Mouse (Mus musculus): Measurements from ENCODE around the gene Mymx. TPM values are rescaled to one million over a fixed set of nuclear protein-coding genes. Genes with fewer than 3 reads are reported as not detected.
A peak's percentile ranks its signal among the peaks of the same experiment; 100 is the strongest.
"Not testable (repeated sequence)": the region's sequence is repeated elsewhere in the genome, so short reads cannot be mapped to it uniquely, and the experiment has no call there.

Mymx gene
- 1.5 and 1.7 TPM in 2 replicates for polyA plus RNA-seq (2015; fragmentation: Nextera tagmentation; extraction: Ambion mirVana)

GRCm38 (mm10) chr17:45601877-45602304 is at the start of gene Mymx:
TSS of gene Mymx (minus strand) at chr17:45602102.
- DNase-seq (ENCODE audit: low spot score) = no peak

- DNase-seq (ENCODE audit: low spot score) = no peak
These were observed 42.3 kb upstream of the Mymx start for GRCm38 (mm10) chr17:45644185-45644584.

GRCm38 (mm10) chr17:45642701-45643100 is 40.8 kb upstream of the Mymx start:
- DNase-seq (ENCODE audit: low spot score) = peak; percentile 72

GRCm38 (mm10) chr17:45641981-45642380 is 40.1 kb upstream of the Mymx start:
- DNase-seq (ENCODE audit: low spot score) = no peak

- DNase-seq (ENCODE audit: low spot score) = peak; percentile 73
These were observed 36.8 kb upstream of the Mymx start for GRCm38 (mm10) chr17:45638596-45639295.

GRCm38 (mm10) chr17:45634033-45634432 is 32.1 kb upstream of the Mymx start:
- DNase-seq (ENCODE audit: low spot score) = no peak

- DNase-seq (ENCODE audit: low spot score) = peak; percentile 60
These were observed 30.0 kb upstream of the Mymx start for GRCm38 (mm10) chr17:45631940-45632339.

- no peak for DNase-seq (ENCODE audit: low spot score)
These were observed 29.1 kb upstream of the Mymx start for GRCm38 (mm10) chr17:45630992-45631391.

GRCm38 (mm10) chr17:45629861-45630694 is 28.2 kb upstream of the Mymx start:
- peak; percentile 83 for DNase-seq (ENCODE audit: low spot score)

- peak; percentile 58 for DNase-seq (ENCODE audit: low spot score)
These were observed 27.3 kb upstream of the Mymx start for GRCm38 (mm10) chr17:45628885-45629855.

- DNase-seq (ENCODE audit: low spot score) = no peak
These were observed 26.3 kb upstream of the Mymx start for GRCm38 (mm10) chr17:45628160-45628559.

GRCm38 (mm10) chr17:45626577-45627134 is 24.8 kb upstream of the Mymx start:
- peak; percentile 93 for DNase-seq (ENCODE audit: low spot score)

- not testable (repeated sequence) for DNase-seq (ENCODE audit: low spot score)
These were observed 21.5 kb upstream of the Mymx start for GRCm38 (mm10) chr17:45623425-45623824.

- peak; percentile 66 for DNase-seq (ENCODE audit: low spot score)
These were observed 17.7 kb upstream of the Mymx start for GRCm38 (mm10) chr17:45619386-45620256.

- peak; percentile 79 for DNase-seq (ENCODE audit: low spot score)
These were observed 17.1 kb upstream of the Mymx start for GRCm38 (mm10) chr17:45618941-45619385.

GRCm38 (mm10) chr17:45617655-45618054 is 15.8 kb upstream of the Mymx start:
- DNase-seq (ENCODE audit: low spot score) = no peak

GRCm38 (mm10) chr17:45616679-45617078 is 14.8 kb upstream of the Mymx start:
- DNase-seq (ENCODE audit: low spot score) = no peak

GRCm38 (mm10) chr17:45616046-45616650 is 14.2 kb upstream of the Mymx start:
- DNase-seq (ENCODE audit: low spot score) = peak; percentile 1

GRCm38 (mm10) chr17:45612921-45613320 is 11.0 kb upstream of the Mymx start:
- DNase-seq (ENCODE audit: low spot score) = peak; percentile 1

All from thymus, postnatal 0 days (tissue).